Mouse (Mus musculus): ENCODE data around the gene Klf7. TPM values are rescaled to one million over a fixed set of nuclear protein-coding genes. Genes with fewer than 3 reads are reported as not detected.
A peak's percentile ranks its signal among the peaks of the same experiment; 100 is the strongest.

Gene Klf7
- polyA plus RNA-seq, 1 experiment from 2014 or later = 23.5 TPM

DNA sequence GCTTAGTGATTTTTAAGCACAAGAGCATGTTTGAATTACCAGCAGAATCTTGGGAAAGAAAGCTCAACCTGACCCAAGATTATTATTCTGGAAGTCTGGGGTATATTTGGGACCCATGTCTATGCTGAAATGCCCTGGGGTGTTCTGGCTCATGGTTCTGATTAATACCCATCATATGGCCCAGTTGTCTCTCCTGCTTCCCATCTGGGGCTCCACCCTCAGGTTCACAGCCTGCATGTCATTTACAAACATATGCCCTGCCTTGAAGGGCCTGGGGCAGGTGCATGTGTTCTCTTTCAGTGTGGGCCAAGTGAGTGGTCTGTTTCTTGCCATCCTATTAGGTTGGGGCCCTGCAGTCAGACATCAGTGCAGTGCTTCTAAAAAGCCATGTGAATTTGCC, 114.1 kb downstream of the Klf7 start:
- Histone ChIP-seq H3K27me3 (no peaks in the 10 kb centered on the region), H3K4me2 (no peak overlapping the region), H3K36me3 (no peaks in the 10 kb centered on the region), H3K4me1 (no peaks in the 10 kb centered on the region), H3K9me3 (no peaks in the 10 kb centered on the region), H3K9ac (no peak overlapping the region), H3K27ac (no peak overlapping the region), H3K4me3 (no peak overlapping the region)
- ATAC-seq (ENCODE audit: insufficient number of reproducible peaks, insufficient read depth, low FRiP score, low TSS enrichment, low read depth) = no peak

DNA sequence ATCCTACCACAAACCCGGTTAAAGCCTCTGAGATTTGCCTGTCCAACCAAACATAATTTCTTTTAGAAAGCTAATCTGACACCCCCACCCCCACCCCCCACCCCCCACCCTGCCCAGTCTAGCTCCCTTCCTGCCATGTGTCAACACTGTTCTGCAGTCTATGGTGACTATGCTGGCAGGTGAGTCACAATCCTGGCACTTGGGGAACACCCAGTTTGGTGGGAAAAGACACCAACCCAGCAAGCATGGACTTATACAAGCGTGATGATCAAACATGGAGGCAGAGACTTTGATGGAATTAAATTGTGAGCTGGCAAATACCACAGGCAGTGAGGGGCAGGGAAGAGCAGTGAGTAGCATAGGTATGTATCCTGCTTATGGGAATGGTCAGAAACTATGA, 116.9 kb downstream of the Klf7 start:
- Histone ChIP-seq H3K27ac (no peak overlapping the region), H3K36me3 (no peaks in the 10 kb centered on the region), H3K9me3 (no peaks in the 10 kb centered on the region), H3K9ac (no peak overlapping the region), H3K4me1 (no peaks in the 10 kb centered on the region), H3K4me2 (no peak overlapping the region), H3K4me3 (no peak overlapping the region), H3K27me3 (no peaks in the 10 kb centered on the region)
- ATAC-seq (ENCODE audit: insufficient number of reproducible peaks, insufficient read depth, low FRiP score, low TSS enrichment, low read depth) = no peak
- 87% methylated on average over 2 of the region's 2 CpGs for WGBS

DNA sequence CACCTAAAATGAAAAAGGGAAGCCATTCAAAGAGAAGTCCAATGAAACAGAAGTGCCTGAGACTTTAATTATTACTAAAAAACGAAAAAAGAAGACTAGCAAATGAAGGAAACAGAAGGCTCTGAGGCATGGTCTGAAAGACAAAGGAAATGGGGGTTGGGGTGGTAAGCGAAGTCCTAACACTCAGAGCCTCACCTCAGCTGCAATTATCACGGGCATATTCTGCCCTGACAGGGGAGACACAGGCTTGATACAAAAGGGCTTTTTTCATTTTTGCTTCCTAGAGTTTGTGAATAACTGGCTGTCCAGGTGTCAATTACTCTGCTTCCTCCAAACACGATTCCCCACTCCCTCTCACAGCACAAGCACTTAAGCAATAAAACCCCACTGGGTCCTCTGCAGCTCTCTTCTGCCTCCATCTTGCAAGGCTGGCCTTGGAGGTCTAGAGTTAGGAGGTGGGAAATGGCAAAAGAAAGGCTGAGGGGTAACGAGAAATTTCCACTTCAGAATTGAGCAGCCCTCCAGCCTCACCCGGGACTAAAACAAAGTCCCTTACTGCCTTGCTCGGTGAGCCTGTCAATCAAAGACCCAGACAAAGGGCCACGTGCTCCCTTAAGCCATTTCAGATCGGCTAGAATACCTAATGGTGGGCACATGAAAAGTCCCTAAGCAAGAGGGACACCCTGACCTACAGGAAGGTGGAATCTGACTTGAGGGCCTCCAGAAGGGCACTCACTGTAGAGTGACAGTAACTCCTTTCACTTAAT, 118.4 kb downstream of the Klf7 start:
- WGBS = 35% methylated on average over 9 of the region's 9 CpGs
- no peak overlapping the region for H3K9ac ChIP-seq
- no peaks in the 10 kb centered on the region for H3K36me3 ChIP-seq
- H3K9me3 ChIP-seq = no peaks in the 10 kb centered on the region
- H3K4me1 ChIP-seq = no peaks in the 10 kb centered on the region
- no peak for ATAC-seq (ENCODE audit: insufficient number of reproducible peaks, insufficient read depth, low FRiP score, low TSS enrichment, low read depth)
- no peak overlapping the region for H3K27ac ChIP-seq
- no peaks in the 10 kb centered on the region for H3K27me3 ChIP-seq
- no peak overlapping the region for H3K4me3 ChIP-seq
- no peak overlapping the region for H3K4me2 ChIP-seq

DNA sequence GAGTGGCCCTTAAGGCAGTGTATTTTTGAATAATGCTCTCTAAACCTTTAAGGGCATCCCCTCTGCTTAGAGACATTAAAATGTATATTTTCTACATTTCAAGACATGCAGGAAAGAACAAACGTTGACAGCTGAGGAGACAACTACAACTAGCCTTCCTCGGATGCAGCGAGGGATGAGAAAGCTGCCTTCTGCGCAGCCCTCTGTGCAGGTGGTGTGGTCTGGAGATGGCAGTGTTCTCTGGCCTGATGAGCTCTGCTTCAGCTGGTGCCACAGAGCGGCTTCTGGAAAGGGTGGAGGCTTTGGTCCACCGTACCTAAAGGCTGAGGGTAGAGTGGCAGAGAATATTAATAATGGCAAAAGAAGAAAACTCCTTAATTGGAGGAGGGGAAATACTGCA, 120.0 kb downstream of the Klf7 start:
- Histone ChIP-seq H3K36me3 (no peaks in the 10 kb centered on the region), H3K27me3 (no peaks in the 10 kb centered on the region), H3K27ac (no peak overlapping the region), H3K4me2 (no peak overlapping the region), H3K4me1 (no peaks in the 10 kb centered on the region), H3K4me3 (no peak overlapping the region), H3K9ac (no peak overlapping the region), H3K9me3 (no peaks in the 10 kb centered on the region)
- WGBS = 88% methylated on average over 6 of the region's 6 CpGs
- ATAC-seq (ENCODE audit: insufficient number of reproducible peaks, insufficient read depth, low FRiP score, low TSS enrichment, low read depth) = no peak

DNA sequence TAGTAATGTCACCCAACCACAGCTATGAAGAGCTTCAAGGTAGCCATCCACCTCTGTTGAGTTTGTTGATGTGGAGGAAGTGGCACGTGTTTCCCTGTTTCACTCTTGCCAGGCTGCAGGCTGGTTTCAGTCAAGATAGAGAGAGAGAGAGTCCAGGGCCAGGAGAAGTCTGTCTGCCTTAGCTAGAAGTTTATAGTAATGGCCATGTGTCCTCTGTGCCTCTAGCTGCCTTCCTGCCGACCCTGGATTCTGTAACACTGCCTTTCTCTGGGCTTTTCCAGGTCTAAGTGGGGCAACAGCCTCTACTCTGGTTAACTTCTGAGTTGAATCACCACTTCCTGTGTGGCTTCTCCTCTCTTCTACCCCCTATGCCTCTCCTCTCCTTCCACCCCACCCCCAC, 121.5 kb downstream of the Klf7 start:
- Histone ChIP-seq H3K4me1 (no peaks in the 10 kb centered on the region), H3K27me3 (no peaks in the 10 kb centered on the region), H3K4me2 (no peak overlapping the region), H3K4me3 (no peak overlapping the region), H3K9ac (no peak overlapping the region), H3K27ac (no peak overlapping the region), H3K9me3 (no peaks in the 10 kb centered on the region), H3K36me3 (no peaks in the 10 kb centered on the region)
- ATAC-seq (ENCODE audit: insufficient number of reproducible peaks, insufficient read depth, low FRiP score, low TSS enrichment, low read depth) = no peak
- WGBS = 76% methylated on average over 2 of the region's 2 CpGs

DNA sequence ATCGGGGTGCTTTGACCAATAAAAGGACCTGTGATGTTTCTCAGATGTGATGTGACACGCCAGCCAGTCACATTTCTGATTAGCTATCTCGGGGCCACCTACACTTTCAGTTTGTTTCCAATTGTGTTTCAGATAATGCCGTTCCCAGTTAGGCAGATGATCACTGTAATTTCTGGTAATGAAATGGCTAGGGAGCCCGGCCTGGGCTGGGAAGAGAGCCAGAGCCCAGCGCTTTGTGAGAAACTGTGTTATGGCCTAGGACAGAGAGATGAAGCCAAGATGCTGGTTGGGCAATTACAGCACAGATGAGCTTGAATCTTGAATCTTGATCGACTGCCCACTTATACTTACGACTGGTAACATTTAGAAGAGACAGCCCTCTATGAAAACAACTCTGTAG, 122.6 kb downstream of the Klf7 start:
- H3K27me3 ChIP-seq = no peaks in the 10 kb centered on the region
- no peak overlapping the region for H3K4me2 ChIP-seq
- H3K4me3 ChIP-seq = no peak overlapping the region
- H3K9ac ChIP-seq = no peak overlapping the region
- H3K4me1 ChIP-seq = peaks cover 6% of the 10 kb centered on the region; the same call in 1 of the 2 replicates
- no peak for ATAC-seq (ENCODE audit: insufficient number of reproducible peaks, insufficient read depth, low FRiP score, low TSS enrichment, low read depth)
- H3K27ac ChIP-seq = no peak overlapping the region
- WGBS = 85% methylated on average over 8 of the region's 8 CpGs
- H3K9me3 ChIP-seq = no peaks in the 10 kb centered on the region
- H3K36me3 ChIP-seq = no peaks in the 10 kb centered on the region

DNA sequence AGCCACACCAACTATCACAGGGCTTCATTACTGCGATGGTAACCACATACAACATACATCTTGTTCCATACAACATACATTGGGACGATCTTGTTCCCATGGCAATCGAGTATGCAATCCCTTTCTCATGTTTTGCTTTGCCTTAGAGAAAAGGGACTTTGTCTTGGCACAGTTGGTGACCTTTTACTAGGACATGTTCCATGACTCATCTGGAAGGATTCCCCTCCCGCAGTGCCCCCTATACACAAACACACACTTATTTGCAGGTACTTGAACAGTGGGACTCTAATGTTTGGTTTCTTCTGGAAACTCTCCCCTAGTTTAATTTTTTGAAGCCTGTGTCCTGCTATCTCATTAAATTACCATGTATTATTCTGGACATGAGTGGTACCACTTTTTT, 123.2 kb downstream of the Klf7 start:
- Histone ChIP-seq H3K4me1 (peaks cover 12% of the 10 kb centered on the region), H3K27me3 (peaks cover under 1% of the 10 kb centered on the region; the same call in 1 of the 2 replicates), H3K4me3 (no peak overlapping the region), H3K36me3 (no peaks in the 10 kb centered on the region), H3K4me2 (no peak overlapping the region), H3K9ac (no peak overlapping the region), H3K9me3 (no peaks in the 10 kb centered on the region), H3K27ac (no peak overlapping the region)
- no peak for ATAC-seq (ENCODE audit: insufficient number of reproducible peaks, insufficient read depth, low FRiP score, low TSS enrichment, low read depth)
- WGBS = 89% methylated on average over 4 of the region's 4 CpGs

DNA sequence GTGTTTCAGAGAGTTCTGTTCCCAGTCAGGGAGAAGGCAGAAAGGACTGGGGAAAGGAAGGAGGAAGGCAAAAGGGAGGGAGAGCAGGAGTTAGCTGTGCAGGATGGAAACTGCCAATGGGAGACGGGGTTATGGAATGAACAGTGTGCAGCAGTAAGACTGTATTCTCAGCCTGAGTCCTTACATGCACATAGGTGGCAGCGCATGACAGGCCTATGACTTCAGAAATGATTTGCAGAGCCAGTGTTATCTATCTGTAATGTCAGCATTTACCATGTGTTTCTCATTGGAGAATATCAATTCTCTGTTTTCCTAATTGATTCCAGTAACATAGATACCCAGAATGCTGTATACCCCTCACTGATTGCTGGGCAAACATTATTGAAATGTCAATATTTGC, 123.9 kb downstream of the Klf7 start:
- no peaks in the 10 kb centered on the region for H3K36me3 ChIP-seq
- peaks cover 4% of the 10 kb centered on the region; the same call in 1 of the 2 replicates for H3K27me3 ChIP-seq
- H3K27ac ChIP-seq = no peak overlapping the region
- no peak overlapping the region for H3K4me3 ChIP-seq
- no peak overlapping the region for H3K9ac ChIP-seq
- H3K9me3 ChIP-seq = no peaks in the 10 kb centered on the region
- 44% methylated on average over 2 of the region's 2 CpGs for WGBS
- ATAC-seq (ENCODE audit: insufficient number of reproducible peaks, insufficient read depth, low FRiP score, low TSS enrichment, low read depth) = no peak
- H3K4me2 ChIP-seq = no peak overlapping the region
- peaks cover 12% of the 10 kb centered on the region for H3K4me1 ChIP-seq

DNA sequence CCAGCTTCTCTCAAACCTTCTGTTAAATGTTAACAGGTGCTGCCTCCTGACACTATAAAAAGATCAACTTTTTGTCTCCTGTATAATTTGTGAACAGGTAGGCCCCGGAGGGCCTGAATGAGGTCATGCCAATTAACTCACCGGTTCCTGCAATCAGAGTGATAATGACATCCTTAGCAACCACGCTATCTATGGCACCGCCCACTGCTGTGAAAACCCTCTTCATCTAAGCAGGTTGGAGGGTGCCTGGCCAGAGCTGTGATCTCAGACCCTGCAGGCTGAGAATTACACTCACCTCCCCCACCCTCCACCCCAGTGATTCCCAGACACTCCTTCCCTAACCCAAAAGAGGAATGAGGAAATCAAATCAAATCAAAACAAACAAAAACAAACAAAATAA, 126.3 kb downstream of the Klf7 start:
- Histone ChIP-seq H3K36me3 (no peaks in the 10 kb centered on the region), H3K27ac (no peak overlapping the region), H3K9me3 (no peaks in the 10 kb centered on the region), H3K9ac (no peak overlapping the region), H3K27me3 (peaks cover 4% of the 10 kb centered on the region; the same call in 1 of the 2 replicates), H3K4me3 (no peak overlapping the region), H3K4me1 (peaks cover 12% of the 10 kb centered on the region), H3K4me2 (no peak overlapping the region)
- 29% methylated on average over 4 of the region's 4 CpGs for WGBS
- no peak for ATAC-seq (ENCODE audit: insufficient number of reproducible peaks, insufficient read depth, low FRiP score, low TSS enrichment, low read depth)

DNA sequence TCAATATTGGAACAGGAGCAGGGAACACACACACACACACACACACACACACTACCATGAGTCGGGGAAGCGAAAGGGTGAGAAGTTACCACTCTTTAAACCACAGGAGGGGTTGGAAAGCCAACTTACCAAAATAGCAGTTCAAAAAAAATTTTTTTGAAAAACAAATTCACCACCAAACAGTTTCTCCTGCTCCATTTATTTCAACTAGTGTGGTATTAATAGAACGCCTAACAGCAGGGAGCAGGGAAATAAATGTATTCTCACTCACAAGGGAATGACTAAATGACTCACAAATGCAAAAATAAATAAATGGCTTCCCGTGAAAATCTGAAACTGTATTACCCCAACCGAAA, 127.0 kb downstream of the Klf7 start:
- Histone ChIP-seq H3K36me3 (no peaks in the 10 kb centered on the region), H3K9me3 (no peaks in the 10 kb centered on the region), H3K4me1 (peaks cover 12% of the 10 kb centered on the region), H3K4me3 (no peak overlapping the region), H3K9ac (no peak overlapping the region), H3K4me2 (no peak overlapping the region), H3K27me3 (peaks cover 4% of the 10 kb centered on the region; the same call in 1 of the 2 replicates), H3K27ac (no peak overlapping the region)
- WGBS = 64% methylated on average over 5 of the region's 5 CpGs
- no peak for ATAC-seq (ENCODE audit: insufficient number of reproducible peaks, insufficient read depth, low FRiP score, low TSS enrichment, low read depth)

DNA sequence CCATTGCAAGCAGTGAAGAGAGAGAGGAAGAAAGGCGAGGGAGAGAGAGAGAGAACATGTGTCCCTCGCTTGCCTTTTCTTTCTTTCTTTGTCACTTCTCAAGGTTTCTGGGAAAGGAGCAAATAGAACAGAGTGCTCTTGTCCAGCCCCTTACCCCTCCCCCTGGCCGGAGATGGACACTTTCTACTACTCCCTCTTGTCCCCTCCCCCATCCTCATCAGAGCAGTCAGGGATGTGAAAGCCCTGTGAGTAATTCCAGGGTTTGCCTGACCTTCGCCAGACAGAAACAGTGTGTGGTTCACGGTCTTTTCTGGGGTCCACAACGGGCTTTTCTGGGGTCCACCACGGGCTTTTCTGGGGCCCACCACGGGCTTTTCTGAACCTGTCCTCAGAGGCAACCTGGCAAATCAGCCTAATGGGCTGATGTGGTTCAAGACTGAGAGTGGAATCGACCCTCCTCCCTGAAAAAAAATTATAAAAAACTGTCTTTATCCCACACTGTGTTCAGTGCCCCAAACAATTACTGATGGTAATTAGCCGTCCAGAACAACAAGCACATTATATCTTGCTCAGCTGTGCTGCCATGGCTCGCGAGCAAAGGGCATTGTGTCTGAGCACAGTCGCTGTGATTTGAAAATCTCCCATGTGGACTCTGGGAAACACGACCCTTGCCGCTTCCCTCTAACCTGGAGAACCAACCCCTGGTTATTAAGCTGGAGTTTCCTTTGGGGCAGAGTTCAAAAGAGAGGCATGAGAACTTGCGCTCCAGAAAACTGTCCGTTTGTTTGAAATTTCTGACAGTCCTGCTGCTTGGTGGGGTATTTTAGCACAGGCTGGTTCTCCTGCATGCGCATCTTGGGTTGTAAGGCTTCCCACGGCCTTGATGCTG, 127.6 kb downstream of the Klf7 start:
- 18% methylated on average over 19 of the region's 19 CpGs for WGBS
- peaks cover 12% of the 10 kb centered on the region for H3K4me1 ChIP-seq
- peaks cover 4% of the 10 kb centered on the region; the same call in 1 of the 2 replicates for H3K27me3 ChIP-seq
- peak overlapping the region; percentile 18 for H3K4me2 ChIP-seq
- no peak overlapping the region for H3K9ac ChIP-seq
- 0 out of 2 replicates have a peak, but pooled peaks have one; percentile 52 for ATAC-seq (ENCODE audit: insufficient number of reproducible peaks, insufficient read depth, low FRiP score, low TSS enrichment, low read depth)
- H3K4me3 ChIP-seq = no peak overlapping the region
- no peak overlapping the region for H3K27ac ChIP-seq
- H3K9me3 ChIP-seq = no peaks in the 10 kb centered on the region
- no peaks in the 10 kb centered on the region for H3K36me3 ChIP-seq

DNA sequence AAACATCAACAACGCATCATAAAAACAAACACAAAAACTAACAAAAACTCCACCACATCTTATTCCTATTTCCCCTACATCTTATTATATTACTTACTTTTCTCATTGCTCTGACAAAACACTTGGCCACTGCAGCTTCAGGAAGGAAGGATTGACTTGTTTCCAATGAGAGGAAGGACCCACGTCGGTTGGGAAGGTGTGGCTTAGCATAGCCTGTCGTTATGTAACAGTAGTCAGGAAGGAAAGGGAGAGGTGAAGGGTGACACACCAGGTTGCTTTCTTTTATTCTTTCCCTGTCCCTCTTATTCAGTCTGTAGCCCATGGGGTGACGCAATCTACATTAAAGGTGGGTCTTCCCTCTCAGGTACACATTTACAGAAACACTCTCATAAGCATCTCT, 129.6 kb downstream of the Klf7 start:
- Histone ChIP-seq H3K36me3 (no peaks in the 10 kb centered on the region), H3K9ac (no peak overlapping the region), H3K4me1 (peaks cover 17% of the 10 kb centered on the region), H3K4me2 (no peak overlapping the region), H3K9me3 (no peaks in the 10 kb centered on the region), H3K27ac (no peak overlapping the region), H3K27me3 (peaks cover 10% of the 10 kb centered on the region; the same call in 1 of the 2 replicates), H3K4me3 (no peak overlapping the region)
- 77% methylated on average over 5 of the region's 5 CpGs for WGBS
- no peak for ATAC-seq (ENCODE audit: insufficient number of reproducible peaks, insufficient read depth, low FRiP score, low TSS enrichment, low read depth)
